Mouse (Mus musculus): ENCODE results near the gene Top2a. TPM values are rescaled to one million over a fixed set of nuclear protein-coding genes. Genes with fewer than 3 reads are reported as not detected.
"Not testable (repeated sequence)": the region's sequence is repeated elsewhere in the genome, so short reads cannot be mapped to it uniquely, and the experiment has no call there.

The Top2a gene
- total RNA-seq, 2 experiments from 2014 or later = 1,185 to 1,820 TPM

- ATAC-seq (replicated peaks; ENCODE audit: low FRiP score, poor library complexity, severe bottlenecking) = 0 out of 2 replicates have a peak, but pooled peaks have one; percentile 18
Observed at GRCm38 (mm10) chr11:98995987-98996386, 28.0 kb downstream of the Top2a start.

DNA sequence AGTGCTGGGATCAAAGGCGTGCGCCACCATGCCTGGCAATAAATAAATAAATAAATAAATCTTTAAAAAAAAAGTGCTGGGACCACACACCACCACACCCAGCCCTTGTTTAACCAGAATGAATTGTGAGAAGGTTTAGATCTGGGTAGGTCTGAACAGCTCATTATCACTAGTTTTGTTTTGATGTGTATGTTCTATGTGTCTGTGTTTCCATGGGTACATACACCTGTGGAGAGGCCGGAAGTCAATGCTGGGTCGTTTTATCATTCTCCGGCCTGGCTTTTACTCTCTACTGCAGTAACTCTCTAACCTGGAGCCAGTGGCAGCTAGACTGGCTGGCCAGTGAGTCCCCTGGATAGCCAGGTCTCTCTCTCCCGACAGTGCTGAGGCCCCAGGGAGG is 33.1 kb downstream of the Top2a start:
- ATAC-seq (replicated peaks; ENCODE audit: low FRiP score, poor library complexity, severe bottlenecking) = no peak

GRCm38 (mm10) chr11:98988260-98988659 is 35.7 kb downstream of the Top2a start:
- not testable (repeated sequence) for ATAC-seq (replicated peaks; ENCODE audit: low FRiP score, poor library complexity, severe bottlenecking)

DNA sequence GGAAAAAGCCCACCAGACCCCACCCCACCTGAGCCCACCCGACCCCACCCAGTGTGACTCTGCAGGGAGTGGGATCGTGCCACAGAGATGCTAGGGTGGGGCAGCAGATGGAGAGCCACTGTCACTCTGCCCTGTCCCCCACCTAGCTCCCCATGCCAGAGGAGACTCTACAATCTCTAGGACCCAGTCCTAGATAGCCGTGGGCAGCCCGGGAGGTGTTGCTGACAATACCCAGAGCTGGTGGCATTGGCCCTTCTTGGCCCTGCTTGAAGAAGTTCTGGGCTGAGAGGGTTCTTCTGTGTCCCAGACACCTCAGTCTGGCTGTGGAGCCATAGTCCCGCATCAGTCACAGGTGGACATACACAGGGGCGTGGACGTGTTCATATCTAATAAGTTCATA is 38.4 kb downstream of the Top2a start:
- no peak for ATAC-seq (replicated peaks; ENCODE audit: low FRiP score, poor library complexity, severe bottlenecking)

GRCm38 (mm10) chr11:98983551-98983950 is 40.4 kb downstream of the Top2a start:
- ATAC-seq (replicated peaks; ENCODE audit: low FRiP score, poor library complexity, severe bottlenecking) = no peak

DNA sequence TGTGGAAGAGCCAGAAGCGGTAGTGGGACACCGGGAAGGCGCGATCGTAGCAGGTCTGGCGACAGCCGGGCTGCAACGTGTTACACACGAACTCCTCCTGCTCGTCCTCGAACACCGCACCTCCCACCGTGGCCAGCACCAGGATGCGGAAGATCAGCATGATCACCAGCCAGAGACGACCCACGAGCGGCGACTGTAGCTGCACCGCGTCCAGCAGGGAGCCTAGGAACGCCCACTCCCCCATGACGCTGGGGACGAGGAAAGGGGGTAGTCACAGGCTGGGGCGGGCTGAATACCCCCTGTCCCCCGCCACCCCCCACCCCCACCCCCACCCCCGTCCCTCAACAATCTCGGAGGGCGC is 41.2 kb downstream of the Top2a start, which contains the start of gene Gjd3:
Gene Gjd3 (minus strand): TSS at position 244 of the 361 bp plus-strand sequence.
- no peak; the same call in 1 of the 2 replicates for ATAC-seq (replicated peaks; ENCODE audit: low FRiP score, poor library complexity, severe bottlenecking)

DNA sequence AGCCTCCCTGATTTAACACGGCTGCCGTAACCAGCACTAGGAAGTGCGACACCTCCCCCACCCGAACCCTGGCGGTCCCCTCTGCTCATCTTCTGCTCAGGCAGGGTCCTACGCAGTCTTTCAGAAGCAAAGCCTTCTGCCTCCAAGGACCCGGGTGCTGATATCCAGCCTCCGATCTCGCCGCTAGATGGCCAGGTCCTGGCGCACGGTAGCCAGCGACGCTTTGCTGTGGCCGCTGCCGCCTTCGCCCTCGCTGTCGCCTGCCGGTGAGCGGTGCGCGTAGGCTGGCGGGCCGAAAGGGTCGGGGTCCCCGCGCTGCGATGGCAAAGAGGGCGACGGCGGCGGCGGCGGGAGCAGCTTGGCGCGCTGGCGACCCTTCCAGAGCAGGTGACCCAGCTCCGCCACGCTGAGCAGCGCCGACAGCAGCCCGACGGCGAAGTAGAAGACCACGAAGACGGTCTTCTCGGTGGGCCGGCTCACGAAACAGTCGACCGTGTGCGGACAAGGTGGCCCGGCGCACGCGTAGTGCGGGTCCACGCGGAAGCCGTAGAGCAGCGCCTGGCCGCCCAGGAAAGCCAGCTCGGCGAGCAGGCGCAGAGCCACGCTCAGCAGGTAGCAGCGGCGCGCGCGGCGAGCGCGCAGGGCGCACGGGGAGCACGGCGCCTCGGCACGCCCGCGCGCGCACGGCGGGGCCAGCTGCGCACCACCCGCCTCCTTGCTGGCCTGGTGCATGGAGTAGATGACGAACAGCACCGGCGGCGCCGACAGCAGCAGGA is 41.8 kb downstream of the Top2a start:
- no peak for ATAC-seq (replicated peaks; ENCODE audit: low FRiP score, poor library complexity, severe bottlenecking)

DNA sequence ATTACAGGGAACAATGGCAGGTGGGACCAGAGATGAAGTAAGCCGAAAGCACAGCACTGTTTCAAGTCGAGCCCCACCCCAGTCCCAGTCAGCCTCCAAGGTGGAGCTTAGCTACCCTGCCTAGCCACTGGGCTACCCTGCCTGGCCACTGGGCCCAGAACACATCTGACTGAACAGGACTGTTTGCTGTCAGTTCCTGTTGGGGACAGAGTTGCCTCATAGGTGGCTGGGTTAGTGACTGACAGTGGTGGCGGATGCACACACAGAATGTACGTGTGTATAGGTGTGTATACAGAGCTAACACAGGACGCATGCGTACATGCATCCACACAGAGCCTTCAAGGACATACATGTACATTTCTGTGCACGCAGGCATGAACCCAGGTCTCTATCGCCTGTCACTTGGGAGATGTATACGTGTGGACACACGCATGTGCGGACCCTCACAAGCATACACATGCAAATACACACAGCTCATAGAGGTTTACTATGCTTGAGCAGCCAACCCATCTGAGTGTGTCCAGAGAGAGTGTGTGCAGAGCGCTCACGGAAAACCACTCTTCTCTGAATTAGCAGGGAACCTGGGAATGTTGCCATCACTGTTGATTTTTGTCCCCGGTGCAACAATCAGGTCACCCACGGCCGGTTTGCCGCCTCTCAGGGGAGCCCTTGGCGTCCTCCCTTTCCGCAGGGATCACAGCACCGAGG is 42.5 kb downstream of the Top2a start:
- no peak for ATAC-seq (replicated peaks; ENCODE audit: low FRiP score, poor library complexity, severe bottlenecking)

GRCm38 (mm10) chr11:98979356-98979755 is 44.6 kb downstream of the Top2a start:
- no peak for ATAC-seq (replicated peaks; ENCODE audit: low FRiP score, poor library complexity, severe bottlenecking)

- ATAC-seq (replicated peaks; ENCODE audit: low FRiP score, poor library complexity, severe bottlenecking) = no peak
Observed at GRCm38 (mm10) chr11:98978526-98979148, 45.4 kb downstream of the Top2a start.

- ATAC-seq (replicated peaks; ENCODE audit: low FRiP score, poor library complexity, severe bottlenecking) = peak; percentile 72
Observed at GRCm38 (mm10) chr11:98974871-98975719, 48.9 kb downstream of the Top2a start.

- ATAC-seq (replicated peaks; ENCODE audit: low FRiP score, poor library complexity, severe bottlenecking) = no peak
Observed at GRCm38 (mm10) chr11:98974213-98974612, 49.8 kb downstream of the Top2a start.

- ATAC-seq (replicated peaks; ENCODE audit: low FRiP score, poor library complexity, severe bottlenecking) = no peak
Observed at GRCm38 (mm10) chr11:98973584-98973983, 50.4 kb downstream of the Top2a start.

DNA sequence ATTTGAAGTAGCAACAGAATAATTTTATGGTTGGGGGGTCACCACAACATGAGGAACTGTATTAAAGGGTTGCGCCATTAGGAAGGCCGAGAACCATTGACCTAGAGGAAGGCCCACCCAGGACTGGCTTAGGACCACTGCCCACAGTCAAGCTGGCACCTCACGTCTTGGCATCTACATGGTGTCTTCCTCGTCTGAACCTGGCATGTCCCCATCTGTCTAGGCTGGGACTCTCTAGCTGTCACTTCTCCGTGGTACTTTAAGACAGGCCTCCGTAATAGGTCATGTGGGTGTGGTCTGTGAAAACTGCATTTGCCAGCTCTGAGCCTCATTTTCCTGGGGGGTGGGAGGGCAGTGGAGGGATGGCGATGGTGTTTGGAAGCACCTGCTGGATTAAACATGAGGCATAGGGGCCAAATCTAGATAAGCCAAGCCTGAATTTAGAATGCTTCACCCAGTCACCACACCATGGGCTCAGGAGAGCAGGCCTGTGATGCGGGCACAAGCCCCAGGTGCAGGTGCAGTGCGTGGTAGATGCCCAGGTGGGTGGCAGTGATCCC is 51.1 kb downstream of the Top2a start:
- no peak for ATAC-seq (replicated peaks; ENCODE audit: low FRiP score, poor library complexity, severe bottlenecking)

- ATAC-seq (replicated peaks; ENCODE audit: low FRiP score, poor library complexity, severe bottlenecking) = peak; percentile 61
Observed at GRCm38 (mm10) chr11:98972215-98972614, 51.8 kb downstream of the Top2a start.

DNA sequence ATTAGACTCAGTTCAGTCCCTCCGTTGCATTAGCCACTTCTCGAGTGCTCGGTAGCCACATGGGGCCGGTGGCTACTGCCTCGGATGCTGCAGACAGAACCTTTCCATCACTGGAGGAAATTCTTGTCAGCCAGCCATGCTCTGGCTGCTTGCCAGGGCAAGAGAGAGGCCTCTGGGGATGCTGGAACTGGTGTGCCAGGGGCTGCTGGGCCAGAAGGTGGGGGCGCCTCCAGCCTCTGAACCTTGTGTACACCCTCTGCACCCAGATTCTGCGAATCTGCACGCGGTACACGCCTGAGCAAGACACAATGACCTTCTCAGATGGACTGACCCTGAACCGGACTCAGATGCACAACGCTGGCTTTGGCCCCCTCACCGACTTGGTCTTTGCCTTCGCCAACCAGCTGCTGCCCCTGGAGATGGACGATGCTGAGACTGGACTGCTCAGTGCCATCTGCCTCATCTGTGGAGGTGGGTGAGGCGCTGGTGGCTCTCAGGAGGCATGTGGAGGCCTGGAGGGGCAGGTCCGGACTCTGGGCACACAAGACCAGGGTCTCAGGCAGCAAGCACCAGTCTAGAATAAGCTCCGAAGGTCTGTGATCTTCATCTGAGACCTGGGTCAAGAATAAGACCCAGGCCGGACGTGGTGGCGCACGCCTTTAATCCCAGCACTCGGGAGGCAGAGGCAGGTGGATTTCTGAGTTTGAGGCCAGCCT is 52.5 kb downstream of the Top2a start:
- no peak for ATAC-seq (replicated peaks; ENCODE audit: low FRiP score, poor library complexity, severe bottlenecking)

DNA sequence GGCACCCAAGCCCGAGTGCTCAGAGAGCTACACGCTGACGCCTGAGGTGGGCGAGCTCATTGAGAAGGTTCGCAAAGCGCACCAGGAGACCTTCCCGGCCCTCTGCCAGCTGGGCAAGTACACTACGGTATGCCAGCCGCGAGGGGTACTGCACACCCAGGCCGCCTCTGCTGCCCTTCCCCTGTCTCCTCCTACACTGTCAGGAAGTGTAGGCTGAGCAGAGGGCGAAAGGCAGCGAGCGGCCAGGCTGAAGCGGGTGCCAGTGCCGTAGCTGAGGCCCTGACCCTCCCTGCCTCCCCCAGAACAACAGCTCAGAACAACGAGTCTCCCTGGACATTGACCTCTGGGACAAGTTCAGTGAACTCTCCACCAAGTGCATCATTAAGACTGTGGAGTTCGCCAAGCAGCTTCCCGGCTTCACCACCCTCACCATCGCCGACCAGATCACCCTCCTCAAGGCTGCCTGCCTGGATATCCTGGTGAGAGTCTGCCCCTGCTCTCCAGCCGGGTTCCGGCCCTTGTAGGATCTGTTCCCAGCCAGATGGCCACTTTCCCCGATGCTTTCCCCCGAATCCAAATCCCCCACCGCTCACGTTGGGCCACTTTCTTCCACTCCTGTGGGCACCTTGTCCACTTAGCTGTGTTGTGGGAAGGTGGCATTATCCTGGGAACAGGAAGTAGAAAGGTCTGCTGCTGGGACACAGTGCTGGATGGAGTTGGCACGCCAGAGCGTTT is 53.6 kb downstream of the Top2a start:
- no peak for ATAC-seq (replicated peaks; ENCODE audit: low FRiP score, poor library complexity, severe bottlenecking)

- ATAC-seq (replicated peaks; ENCODE audit: low FRiP score, poor library complexity, severe bottlenecking) = no peak
Observed at GRCm38 (mm10) chr11:98969496-98969927, 54.5 kb downstream of the Top2a start.

All from erythroid progenitor cell, adult 5-6 weeks (primary cell).